Mouse (Mus musculus) midbrain, embryonic 14.5 days (tissue): ENCODE results near the gene Pcgf1. TPM values are rescaled to one million over a fixed set of nuclear protein-coding genes. Genes with fewer than 3 reads are reported as not detected.
A peak's percentile ranks its signal among the peaks of the same experiment; 100 is the strongest.

Experiments
- ATAC-seq: fragments of 200-750 bp; cut with Nextera tagmentation; 2 replicates; pipeline ENCODE4 v1.8.0; 2017; ENCODE audit warnings: moderate number of reproducible peaks, moderate library complexity; ENCODE audit not compliant: low FRiP score, low TSS enrichment
- DNase-seq: peaks from one replicate; pipeline ENCODE4 v3.0.0-alpha.2; 2015
- H3K27ac ChIP-seq: fragments of 300-500 bp; sonication (generic); replicated peaks from 2 replicates; pipeline ENCODE4 v1.5.1; 2014; ENCODE audit warnings: mild to moderate bottlenecking, low read depth, low read length, moderate library complexity
- H3K27me3 ChIP-seq: fragments of 300-500 bp; sonication (generic); 2 replicates; pipeline ENCODE4 v1.6.1; 2014; ENCODE audit warnings: low read length, control low read depth, mixed read lengths; ENCODE audit not compliant: control insufficient read depth, insufficient read depth
- H3K36me3 ChIP-seq: fragments of 300-500 bp; sonication (generic); 2 replicates; pipeline ENCODE4 v1.6.1; 2014; ENCODE audit warnings: low read length, control low read depth; ENCODE audit not compliant: control insufficient read depth, insufficient read depth
- H3K4me1 ChIP-seq: fragments of 300-500 bp; sonication (generic); 2 replicates; pipeline ENCODE4 v1.6.1; 2014; ENCODE audit warnings: mild to moderate bottlenecking, antibody characterized with exemption, low read length, control low read depth; ENCODE audit not compliant: control insufficient read depth, insufficient read depth
- H3K4me2 ChIP-seq: fragments of 300-500 bp; sonication (generic); 2 replicates; pipeline ENCODE4 v1.6.1; 2014; ENCODE audit warnings: mild to moderate bottlenecking, low read length, moderate library complexity
- H3K4me3 ChIP-seq: fragments of 300-500 bp; sonication (generic); replicated peaks from 2 replicates; pipeline ENCODE4 v1.5.1; 2014; ENCODE audit warnings: low read depth, low read length
- H3K9ac ChIP-seq: fragments of 300-500 bp; sonication (generic); replicated peaks from 2 replicates; pipeline ENCODE4 v1.6.1; 2014; ENCODE audit warnings: mild to moderate bottlenecking, low read length, moderate library complexity
- H3K9me3 ChIP-seq: fragments of 300-500 bp; sonication (generic); 2 replicates; pipeline ENCODE4 v1.6.1; 2016; ENCODE audit warnings: low read length, control low read depth, mixed read lengths; ENCODE audit not compliant: control insufficient read depth
- WGBS: fragments of 180-500 bp; shearing (Covaris S2); extraction: QIAGEN DNeasy Blood & Tissue Kit; methylation state at CpG from one replicate; pipeline ENCODE4 v1.1.7; 2014; 5-methylcytosine and 5-hydroxymethylcytosine counted together
- polyA plus RNA-seq: library from polyadenylated mRNA; unstranded; fragments of >200 nt; fragmentation: Nextera tagmentation; extraction: Ambion mirVana; gene quantifications from 2 replicates; pipeline ENCODE4 v1.2.1, GENCODE M21; 2014

The Pcgf1 gene
- polyA plus RNA-seq, 1 experiment from 2014 or later = 43.5 TPM

DNA sequence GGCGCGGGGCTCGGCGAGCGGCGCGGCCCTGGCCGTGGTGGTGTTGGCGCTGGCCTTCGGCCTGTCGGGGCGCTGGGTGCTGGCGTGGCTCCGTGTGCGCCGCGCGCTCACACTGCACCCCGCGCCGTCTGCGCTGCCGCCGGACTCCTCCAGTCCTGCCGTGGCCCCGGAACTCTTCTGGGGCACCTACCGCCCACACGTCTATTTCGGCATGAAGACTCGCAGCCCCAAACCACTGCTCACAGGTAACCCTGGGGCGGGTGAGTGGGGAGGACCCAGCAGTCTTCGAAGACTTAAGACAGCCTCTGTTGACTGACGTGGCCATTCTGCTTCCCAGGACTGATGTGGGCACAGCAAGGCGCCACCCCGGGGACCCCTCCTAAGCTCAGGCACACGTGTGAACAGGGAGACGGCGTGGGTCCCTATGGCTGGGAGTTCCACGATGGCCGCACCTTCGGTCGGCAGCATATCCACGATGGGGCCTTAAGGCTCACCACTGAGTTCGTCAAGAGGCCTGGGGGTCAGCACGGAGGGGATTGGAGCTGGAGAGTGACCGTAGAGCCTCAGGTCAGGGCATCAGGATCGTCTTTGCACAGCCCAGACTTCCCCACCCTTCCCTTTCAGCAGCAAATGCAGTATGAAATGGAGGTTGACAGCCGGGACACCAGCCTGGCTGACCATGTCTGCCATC is 38.2 kb downstream of the Pcgf1 start:
- Histone ChIP-seq H3K4me3 (peak overlapping the region; percentile 83), H3K4me2 (peak overlapping the region; percentile 76), H3K27ac (peak overlapping the region; percentile 67), H3K9me3 (no peaks in the 10 kb centered on the region), H3K27me3 (no peaks in the 10 kb centered on the region), H3K36me3 (peaks cover 40% of the 10 kb centered on the region), H3K9ac (peak overlapping the region; percentile 82), H3K4me1 (peaks cover 28% of the 10 kb centered on the region)
- 1% methylated on average over 48 of the region's 48 CpGs for WGBS
- ATAC-seq = no peak; the same call in 1 of the 2 replicates
- no peak for DNase-seq

DNA sequence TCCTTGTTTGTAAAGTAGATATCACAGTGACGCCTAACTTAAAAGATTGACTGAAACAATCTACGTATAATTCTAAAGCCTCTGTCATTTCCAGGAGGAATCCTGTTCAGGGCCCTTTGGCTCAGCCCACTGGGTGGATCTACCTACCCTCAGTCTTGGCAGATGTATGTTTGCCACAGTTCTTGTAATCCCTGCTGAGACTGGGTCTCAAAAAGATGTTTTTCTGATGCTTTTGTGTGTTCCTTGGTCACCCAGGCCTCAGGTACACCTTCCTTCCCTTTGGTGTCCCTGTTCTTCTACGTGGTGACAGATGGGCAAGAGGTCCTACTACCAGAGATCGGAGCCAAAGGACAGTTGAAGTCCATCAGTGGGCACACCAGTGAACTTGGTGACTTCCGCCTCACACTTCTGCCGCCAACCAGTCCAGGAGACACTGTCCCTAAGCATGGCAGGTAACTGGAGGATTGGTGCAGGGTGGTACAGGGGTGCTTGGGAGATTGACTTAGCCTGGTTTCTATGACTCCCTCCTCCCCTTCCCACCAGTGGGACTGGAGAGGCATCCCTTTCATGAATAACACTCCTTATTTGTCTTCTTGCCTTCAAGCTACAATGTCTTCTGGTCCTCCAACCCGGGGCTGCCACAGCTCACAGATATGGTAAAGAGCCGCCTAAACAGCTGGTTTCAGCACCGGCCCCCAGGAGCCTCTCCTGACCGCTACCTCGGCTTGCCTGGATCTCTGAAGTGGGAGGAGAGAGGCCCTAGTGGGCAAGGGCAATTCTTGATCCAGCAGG is 38.9 kb downstream of the Pcgf1 start:
- Histone ChIP-seq H3K9me3 (no peaks in the 10 kb centered on the region), H3K36me3 (peaks cover 33% of the 10 kb centered on the region), H3K9ac (peak overlapping the region; percentile 82), H3K4me3 (peak overlapping the region; percentile 83), H3K27me3 (no peaks in the 10 kb centered on the region), H3K4me2 (peak overlapping the region; percentile 76), H3K27ac (no peak overlapping the region), H3K4me1 (peaks cover 28% of the 10 kb centered on the region)
- 80% methylated on average over 11 of the region's 11 CpGs for WGBS
- DNase-seq (no peak), ATAC-seq (no peak)

DNA sequence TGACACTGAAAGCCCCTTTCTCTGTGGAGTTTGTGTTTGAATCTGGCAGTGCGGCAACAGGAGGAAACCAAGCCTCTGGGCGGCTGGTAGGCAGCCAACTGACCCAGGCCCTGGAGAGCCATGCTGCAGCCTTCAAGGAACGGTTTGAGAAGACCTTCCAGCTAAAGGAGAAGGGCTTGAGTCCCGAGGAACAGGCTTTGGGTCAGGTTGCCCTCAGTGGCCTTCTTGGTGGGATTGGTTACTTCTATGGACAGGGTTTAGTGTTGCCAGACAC is 39.4 kb downstream of the Pcgf1 start:
- no peak for ATAC-seq
- peak overlapping the region; percentile 76 for H3K4me2 ChIP-seq
- no peak for DNase-seq
- no peak overlapping the region for H3K9ac ChIP-seq
- 83% methylated on average over 4 of the region's 4 CpGs for WGBS
- 0 out of 2 replicates have a peak overlapping the region, but pooled peaks have one; percentile 83 for H3K4me3 ChIP-seq
- no peak overlapping the region for H3K27ac ChIP-seq
- H3K4me1 ChIP-seq = peaks cover 28% of the 10 kb centered on the region
- H3K9me3 ChIP-seq = no peaks in the 10 kb centered on the region
- H3K27me3 ChIP-seq = no peaks in the 10 kb centered on the region
- H3K36me3 ChIP-seq = peaks cover 32% of the 10 kb centered on the region

DNA sequence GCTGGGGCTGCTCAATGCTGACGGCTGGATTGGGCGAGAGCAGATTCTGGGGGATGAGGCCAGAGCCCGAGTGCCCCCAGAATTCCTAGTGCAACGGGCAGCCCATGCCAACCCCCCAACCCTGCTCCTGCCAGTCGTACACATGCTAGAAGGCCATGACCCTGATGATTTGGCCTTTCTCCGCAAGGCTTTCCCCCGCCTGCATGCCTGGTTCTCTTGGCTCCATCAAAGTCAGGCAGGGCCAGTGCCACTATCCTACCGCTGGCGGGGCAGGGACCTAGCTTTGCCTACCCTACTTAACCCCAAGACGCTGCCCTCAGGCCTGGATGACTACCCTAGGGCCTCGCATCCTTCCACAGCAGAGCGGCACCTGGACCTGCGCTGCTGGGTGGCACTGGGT is 39.9 kb downstream of the Pcgf1 start:
- Histone ChIP-seq H3K9me3 (no peaks in the 10 kb centered on the region), H3K27ac (no peak overlapping the region), H3K27me3 (no peaks in the 10 kb centered on the region), H3K4me3 (0 out of 2 replicates have a peak overlapping the region, but pooled peaks have one; percentile 1), H3K36me3 (peaks cover 32% of the 10 kb centered on the region), H3K9ac (no peak overlapping the region), H3K4me2 (no peak overlapping the region; the same call in 1 of the 2 replicates), H3K4me1 (peaks cover 33% of the 10 kb centered on the region)
- no peak for ATAC-seq
- no peak for DNase-seq
- 91% methylated on average over 13 of the region's 13 CpGs for WGBS

DNA sequence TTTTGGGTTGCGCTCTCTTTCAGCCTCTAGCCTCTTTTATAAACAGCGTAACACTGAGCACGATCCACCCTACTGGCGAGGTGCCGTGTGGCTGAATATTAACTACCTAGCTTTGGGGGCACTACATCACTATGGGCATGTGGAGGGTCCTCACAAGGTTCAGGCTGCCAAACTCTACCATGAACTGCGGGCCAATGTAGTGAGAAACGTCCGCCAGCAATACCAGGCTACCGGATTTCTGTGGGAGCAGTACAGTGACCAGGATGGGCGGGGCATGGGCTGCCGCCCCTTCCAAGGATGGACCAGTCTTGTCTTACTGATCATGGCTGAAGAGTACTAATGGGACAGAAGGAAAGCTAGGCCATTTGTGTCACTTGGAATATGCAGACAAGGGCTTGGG is 40.7 kb downstream of the Pcgf1 start:
- WGBS = 85% methylated on average over 11 of the region's 11 CpGs
- no peak overlapping the region for H3K4me2 ChIP-seq
- H3K4me3 ChIP-seq = no peak overlapping the region
- peaks cover 39% of the 10 kb centered on the region for H3K4me1 ChIP-seq
- H3K36me3 ChIP-seq = peaks cover 32% of the 10 kb centered on the region
- H3K27ac ChIP-seq = no peak overlapping the region
- H3K9ac ChIP-seq = no peak overlapping the region
- H3K9me3 ChIP-seq = no peaks in the 10 kb centered on the region
- no peaks in the 10 kb centered on the region for H3K27me3 ChIP-seq
- no peak for DNase-seq
- ATAC-seq = no peak

DNA sequence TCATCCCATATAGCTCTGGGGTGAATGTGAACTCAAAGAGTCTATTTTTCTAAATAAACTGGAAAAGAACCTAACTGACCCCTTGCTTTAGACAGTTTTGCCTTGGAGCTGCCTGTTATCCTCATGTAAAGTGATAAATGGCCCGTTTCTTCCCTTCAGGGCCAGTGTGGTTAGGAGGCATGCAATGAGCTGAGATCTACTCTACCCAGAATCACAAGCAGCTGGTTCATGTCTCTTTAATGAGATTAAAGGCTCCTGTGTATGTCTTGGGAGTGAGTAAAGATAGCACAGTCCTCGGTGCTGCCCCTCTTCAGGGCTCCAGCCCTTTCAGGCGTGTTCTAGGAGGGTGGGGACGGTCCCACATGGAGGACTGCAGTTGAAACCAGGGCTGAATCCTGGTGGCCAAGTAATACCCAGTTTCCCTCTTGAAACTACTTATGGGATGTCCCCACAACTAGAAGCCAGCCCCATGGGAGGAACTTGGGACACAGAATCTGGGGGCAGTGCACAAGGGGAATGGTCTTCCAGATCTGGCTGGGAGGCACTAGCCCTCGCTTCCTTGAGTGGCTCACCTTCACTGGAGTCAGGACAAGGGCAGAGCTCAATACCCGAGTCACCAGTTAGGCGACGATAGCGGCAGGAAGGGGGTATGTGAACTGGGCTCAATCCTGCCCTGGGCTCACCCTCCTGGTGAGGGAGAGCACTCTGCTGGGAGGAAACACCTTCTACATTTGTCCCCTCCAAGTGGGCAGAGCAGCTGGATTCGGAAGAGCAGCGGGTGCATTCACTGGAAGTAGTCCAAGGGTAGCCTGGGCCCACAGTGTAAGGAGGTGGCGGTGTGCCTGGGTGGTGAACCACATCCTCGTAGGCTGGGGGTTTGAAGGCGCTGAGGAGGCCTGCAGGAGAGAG is 41.4 kb downstream of the Pcgf1 start:
- Histone ChIP-seq H3K4me2 (peak overlapping the region; percentile 97), H3K27ac (no peak overlapping the region), H3K4me1 (peaks cover 41% of the 10 kb centered on the region), H3K9me3 (no peaks in the 10 kb centered on the region), H3K36me3 (peaks cover 32% of the 10 kb centered on the region), H3K27me3 (no peaks in the 10 kb centered on the region), H3K4me3 (peak overlapping the region; percentile 74; the same call in 1 of the 2 replicates), H3K9ac (0 out of 2 replicates have a peak overlapping the region, but pooled peaks have one; percentile 87)
- WGBS = 83% methylated on average over 14 of the region's 14 CpGs
- DNase-seq = no peak
- no peak for ATAC-seq

DNA sequence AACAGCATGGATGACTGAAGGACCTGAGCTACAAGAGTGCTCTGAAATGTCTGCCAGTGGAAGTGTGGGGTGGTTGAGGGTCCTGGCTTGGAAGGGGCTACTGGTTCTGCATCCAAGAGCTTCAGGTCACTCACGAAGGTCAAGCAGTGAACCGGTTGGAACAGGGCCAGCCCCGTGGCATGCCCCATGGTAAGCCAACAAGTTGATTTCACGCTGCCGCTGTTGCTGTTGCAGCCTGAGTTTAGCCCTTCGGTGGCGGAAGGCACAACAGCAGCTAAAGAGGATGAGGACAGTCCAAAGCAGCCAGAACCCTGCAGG is 42.0 kb downstream of the Pcgf1 start:
- H3K4me2 ChIP-seq = peak overlapping the region; percentile 97
- DNase-seq = no peak
- ATAC-seq = no peak
- peak overlapping the region; percentile 87 for H3K9ac ChIP-seq
- peaks cover 32% of the 10 kb centered on the region for H3K36me3 ChIP-seq
- H3K4me3 ChIP-seq = peak overlapping the region; percentile 74
- H3K27me3 ChIP-seq = no peaks in the 10 kb centered on the region
- 40% methylated on average over 7 of the region's 7 CpGs for WGBS
- H3K27ac ChIP-seq = no peak overlapping the region
- peaks cover 42% of the 10 kb centered on the region for H3K4me1 ChIP-seq
- H3K9me3 ChIP-seq = no peaks in the 10 kb centered on the region

DNA sequence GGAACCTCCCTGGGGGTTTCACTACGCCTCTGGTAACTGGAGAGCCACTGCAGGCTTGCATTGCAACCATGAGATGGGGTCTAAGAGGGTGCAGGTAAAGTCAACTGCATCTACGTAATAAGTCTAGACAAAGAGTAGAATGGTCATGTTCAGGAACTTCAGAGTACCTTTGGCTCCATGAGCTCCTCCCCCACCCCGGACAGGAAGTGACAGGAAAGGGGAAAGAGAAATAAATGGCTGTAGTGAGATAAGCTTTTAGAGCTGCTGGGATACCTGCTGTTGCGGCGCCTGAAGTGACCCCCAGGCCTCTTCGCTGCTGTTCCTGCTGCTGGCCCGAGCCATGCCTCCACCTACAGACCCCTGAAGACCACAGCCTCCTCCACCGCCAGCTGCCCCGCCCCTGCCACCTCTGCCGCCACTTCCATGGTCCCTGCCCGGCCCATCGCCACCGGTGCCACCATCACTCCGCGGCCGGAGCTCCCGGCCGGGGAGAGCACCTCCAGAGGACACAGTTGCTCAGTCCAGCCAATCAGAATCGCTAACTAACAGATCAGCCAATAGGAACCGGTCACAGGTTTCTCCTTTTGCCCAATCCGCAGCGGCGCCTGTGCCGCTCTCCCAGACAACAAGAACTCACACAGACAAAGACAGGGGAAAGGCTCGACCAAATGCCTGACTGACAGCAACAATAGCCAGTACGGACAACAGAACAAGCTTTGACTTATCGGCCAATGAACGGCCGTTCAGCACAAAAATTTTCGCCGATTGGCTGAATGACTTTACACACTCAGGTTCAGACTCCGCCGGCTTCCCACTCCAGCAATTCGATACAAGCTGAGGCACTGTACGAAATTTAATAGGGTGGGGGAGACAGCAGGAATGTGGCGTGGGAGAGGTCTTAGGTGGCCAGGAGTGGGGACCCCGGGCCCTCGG is 43.5 kb downstream of the Pcgf1 start, which contains the start of gene Wbp1:
Gene Wbp1 (minus strand): TSS at position 630 of the 933 bp plus-strand sequence.
- peaks cover 32% of the 10 kb centered on the region for H3K36me3 ChIP-seq
- no peaks in the 10 kb centered on the region for H3K27me3 ChIP-seq
- peak within 1 kb of the TSS; percentile 97 for H3K4me2 ChIP-seq
- H3K9ac ChIP-seq = peak within 1 kb of the TSS; percentile 89
- H3K4me1 ChIP-seq = peaks cover 38% of the 10 kb centered on the region
- H3K9me3 ChIP-seq = no peaks in the 10 kb centered on the region
- H3K4me3 ChIP-seq = peak within 1 kb of the TSS; percentile 74
- DNase-seq (peak; percentile 97), ATAC-seq (peak; percentile 93)
- under 1% methylated on average over 38 of the region's 38 CpGs for WGBS
- peak within 1 kb of the TSS; percentile 98 for H3K27ac ChIP-seq
